Mouse (Mus musculus): Measurements from ENCODE around the gene Setd1a.

- TF ChIP-seq CTCF (IDR thresholded peaks at IDR 0.05; ENCODE audit: low read depth) (no peak), EP300 (optimal IDR thresholded peaks at IDR 0.05) (no peak)
These were observed 24.4 kb upstream of the Setd1a start for GRCm38 (mm10) chr7:127752069-127752468.
